Mouse (Mus musculus): ENCODE results near the gene Wdr66.
"Not testable (repeated sequence)": the region's sequence is repeated elsewhere in the genome, so short reads cannot be mapped to it uniquely, and the experiment has no call there.

Gene Wdr66

DNA sequence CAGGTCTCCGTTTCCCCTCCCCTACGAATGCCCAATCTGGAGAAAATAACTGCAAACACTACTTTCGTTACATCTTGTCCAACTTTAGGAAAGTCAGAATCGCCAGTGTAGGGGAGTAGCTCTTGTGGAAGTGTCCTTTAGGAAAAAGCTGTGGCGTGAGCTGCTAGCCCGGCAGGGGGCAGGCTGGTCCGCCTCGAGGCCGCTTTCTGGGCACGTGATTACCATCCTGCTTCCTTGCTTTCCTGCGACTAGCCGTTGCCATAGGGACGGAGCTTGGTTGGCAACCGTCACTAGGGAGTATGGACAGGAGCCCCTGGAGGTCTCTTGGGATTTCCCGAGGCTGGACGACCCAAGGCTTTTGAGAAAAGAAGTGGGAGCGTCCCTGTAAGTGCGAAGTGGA is at the start of gene Wdr66:
Gene Wdr66, plus strand, starts transcription at position 269 of the 400 bp plus-strand sequence.
- peak; percentile 83 for DNase-seq (ENCODE audit: low read depth, low spot score)

DNA sequence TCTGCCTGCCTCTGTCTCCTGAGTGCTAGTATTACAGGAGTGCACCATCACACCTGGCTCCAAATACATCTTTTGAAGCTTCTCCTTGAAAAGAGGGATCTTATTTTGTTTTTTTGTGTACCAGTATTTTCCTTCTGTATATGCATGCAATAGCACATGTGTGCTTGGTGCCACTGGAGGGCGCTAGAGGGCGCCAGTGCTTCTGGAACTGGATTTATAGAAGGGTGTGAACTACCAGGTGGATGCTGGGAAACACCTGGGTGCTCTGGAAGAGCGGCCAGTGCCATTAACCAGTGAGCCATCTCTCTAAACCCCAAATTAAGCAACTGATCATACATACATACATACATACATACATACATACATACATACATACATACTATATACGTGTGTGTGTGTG is 49.1 kb upstream of the Wdr66 start:
- not testable (repeated sequence) for DNase-seq (ENCODE audit: low read depth, low spot score)

DNA sequence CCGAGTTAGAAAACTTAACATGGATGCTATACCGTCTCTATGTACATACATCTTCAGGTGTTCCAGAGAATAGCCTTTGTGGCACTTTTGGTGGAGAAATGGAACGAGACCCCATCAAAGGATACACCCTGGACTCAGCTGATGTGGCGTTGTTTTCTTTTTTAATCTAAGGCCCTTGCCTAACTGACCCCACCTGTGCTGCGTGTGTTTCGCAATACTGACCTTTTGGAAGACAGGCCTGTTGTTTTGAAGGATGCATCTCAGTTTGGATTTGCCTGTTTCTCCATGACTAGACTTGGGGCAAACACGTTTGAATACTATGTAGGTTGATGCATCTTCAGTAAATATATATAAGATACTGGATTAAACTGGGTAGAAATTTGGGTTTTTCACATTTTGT is 48.3 kb upstream of the Wdr66 start:
- not testable (repeated sequence) for DNase-seq (ENCODE audit: low read depth, low spot score)

DNA sequence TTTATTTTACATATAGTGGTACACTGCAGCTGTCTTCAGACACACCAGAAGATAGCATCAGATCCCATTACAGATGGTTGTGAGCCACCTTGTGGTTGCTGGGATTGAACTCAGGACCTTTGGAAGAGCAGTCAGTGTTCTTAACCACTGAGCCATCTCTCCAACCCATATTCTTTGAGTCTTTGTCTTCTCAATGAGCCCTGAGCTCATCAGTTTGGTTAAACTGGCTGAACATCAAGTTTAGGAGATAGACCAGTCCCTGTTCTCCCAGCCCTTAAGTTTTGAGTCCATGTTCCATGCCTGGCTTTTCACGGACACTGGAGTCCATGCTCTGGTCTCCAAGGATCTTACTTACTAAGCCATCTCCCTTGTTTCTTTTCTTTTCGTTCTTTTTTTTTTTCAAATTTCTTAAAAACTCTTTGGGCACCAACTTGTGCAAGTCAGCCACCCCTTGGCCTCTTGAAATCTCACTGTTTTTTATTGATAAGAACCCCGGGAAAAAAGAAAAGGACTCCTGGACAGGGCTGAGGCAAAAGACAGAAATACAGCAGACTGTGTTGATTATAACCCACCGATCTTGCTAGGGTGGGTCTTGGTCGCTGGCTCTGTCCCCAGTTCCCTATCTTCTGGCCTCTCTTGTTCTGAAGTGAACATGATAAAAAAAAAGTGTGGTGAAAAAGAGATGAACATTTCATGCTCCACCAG is 29.4 kb upstream of the Wdr66 start:
- DNase-seq (ENCODE audit: low read depth, low spot score): not testable (repeated sequence)

DNA sequence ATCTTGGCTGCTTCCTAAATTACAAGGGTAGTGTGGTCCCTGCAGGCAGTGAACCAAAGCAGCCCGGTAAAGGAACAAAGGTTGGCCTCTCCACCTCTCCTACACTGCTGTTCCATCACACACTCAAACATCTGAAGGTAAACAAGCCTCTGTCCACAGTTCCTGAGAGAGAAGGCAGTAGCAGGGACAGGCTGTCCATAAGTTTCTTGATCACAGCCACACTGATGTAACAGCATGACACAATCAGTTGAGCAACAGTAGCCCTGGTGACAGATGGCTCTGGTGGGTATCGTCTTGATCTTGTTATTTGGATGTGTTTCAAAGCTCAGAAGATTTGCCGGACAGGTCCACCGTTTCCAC is 28.9 kb upstream of the Wdr66 start:
- DNase-seq (ENCODE audit: low read depth, low spot score): no peak

DNA sequence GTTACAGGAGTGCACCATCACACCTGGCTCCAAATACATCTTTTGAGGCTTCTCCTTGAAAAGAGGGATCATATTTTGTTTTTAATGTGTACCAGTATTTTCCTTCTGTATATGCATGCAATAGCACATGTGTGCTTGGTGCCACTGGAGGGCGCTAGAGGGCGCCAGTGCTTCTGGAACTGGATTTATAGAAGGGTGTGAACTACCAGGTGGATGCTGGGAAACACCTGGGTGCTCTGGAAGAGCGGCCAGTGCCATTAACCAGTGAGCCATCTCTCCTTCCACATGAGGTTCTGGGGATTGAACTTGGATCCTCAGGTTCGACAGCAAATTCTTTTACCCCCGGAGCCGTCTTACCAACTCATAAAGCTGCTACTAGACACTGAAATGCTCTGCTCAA is 28.0 kb upstream of the Wdr66 start:
- not testable (repeated sequence) for DNase-seq (ENCODE audit: low read depth, low spot score)

DNA sequence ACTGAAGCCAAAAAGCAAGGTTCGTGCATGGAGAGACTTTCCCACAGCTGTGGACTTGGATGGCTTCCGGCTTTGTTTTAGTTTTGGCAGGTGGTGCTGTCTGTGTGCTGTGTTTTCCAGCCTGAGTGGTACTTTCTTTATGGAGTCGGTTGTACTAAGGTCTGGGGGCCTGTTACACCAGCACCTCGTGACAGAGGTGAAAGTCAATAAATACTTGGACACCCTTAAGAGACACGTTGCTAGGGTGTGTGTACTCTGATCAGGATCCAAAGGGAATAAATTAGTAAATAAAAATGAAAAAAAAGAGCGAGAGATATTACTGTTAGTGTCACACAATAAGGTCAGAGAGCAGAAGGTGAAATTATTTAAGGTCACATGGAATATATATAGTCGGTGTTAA is 25.1 kb upstream of the Wdr66 start:
- DNase-seq (ENCODE audit: low read depth, low spot score): no peak

DNA sequence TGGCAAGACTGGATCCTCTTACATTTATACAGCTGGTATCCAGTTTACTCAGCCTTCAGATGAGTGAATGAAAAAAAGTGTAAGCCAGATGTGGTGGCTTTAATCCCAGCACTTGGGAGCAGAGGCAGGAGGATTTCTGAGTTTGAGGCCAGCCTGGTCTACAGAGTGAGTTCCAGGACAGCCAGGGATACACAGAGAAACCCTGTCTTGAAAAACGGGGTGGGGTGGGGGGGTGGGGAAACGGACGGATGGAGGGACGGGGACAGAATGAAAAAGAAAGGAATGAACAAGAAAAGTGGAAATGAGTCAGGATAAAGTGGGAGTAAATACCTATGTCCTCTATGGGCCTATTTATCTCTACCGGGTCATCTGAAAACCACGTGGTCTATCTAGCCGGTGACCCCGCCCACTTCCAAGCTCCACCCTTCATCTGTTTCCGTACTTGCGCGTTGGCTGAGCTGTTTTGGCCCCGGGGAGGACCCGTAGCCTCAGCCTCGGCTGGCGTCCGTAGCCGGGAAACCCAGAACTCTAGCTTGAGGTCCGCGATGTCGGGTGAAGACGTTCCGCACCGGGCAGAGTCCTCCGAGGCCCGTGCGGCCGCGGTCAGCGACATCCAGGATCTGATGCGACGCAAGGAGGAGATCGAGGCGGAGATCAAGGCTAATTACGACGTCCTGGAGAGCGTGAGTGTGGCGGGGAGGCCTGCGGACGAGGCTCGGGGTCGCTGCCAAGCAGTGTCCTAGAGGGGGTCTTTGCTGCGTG is 24.0 kb upstream of the Wdr66 start:
- peak; percentile 89 for DNase-seq (ENCODE audit: low read depth, low spot score)

DNA sequence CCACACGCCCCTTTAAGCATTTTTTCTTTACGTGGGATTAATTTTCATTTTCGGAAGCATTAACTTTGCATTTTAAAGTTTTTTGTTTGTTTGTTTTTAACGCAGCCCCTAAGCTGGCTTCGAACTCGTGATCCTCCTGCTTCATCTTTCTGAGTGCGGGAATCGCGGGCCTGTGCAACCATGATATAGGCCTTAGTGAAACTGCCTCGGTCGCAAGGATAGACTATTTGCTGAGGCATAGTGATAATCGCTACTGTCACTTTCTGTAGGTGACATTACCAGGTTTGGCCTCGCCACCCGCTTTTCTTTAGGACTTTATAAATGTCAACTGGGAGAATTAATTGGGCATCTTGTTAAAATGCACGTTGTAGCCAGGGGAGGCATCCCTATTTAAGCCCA is 23.4 kb upstream of the Wdr66 start:
- DNase-seq (ENCODE audit: low read depth, low spot score): no peak

DNA sequence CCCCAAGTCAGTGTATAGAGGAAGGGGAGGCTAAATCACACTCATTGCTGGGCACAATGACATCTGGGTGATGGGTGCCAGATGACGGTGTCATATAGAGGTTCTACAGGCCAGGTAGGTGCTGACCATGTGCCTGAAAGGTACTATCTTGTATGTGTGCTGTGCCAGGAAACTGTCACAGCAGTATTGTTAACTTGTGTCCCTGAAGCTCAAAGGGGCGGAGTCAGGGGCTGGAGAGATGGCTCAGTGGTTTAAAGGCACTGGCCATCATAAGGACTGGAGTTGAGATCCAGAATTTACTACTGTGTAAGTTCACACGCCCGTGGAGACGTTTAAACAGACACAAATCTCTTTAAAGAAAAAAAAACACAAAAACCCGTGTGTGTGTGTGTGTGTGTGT is 22.6 kb upstream of the Wdr66 start:
- DNase-seq (ENCODE audit: low read depth, low spot score): no peak

DNA sequence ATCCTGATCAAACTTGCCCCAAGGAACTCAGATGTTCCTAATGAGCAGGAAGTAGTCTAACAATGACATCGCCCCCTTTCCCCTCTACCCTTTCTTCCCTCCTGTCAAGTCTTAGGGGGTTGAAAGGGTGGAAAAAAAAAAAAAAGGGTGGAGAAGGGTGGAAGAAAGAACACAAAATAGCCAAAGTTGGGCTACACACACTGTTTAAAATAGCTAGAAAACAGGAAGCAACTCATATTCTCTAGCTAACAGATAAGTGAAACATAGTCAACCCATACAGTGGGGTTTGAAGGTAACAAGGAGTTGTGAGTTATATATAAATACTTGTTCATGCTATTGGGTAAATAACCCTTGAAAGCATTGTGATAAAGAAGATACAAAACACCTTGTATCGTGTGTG is 19.7 kb upstream of the Wdr66 start:
- no peak for DNase-seq (ENCODE audit: low read depth, low spot score)

DNA sequence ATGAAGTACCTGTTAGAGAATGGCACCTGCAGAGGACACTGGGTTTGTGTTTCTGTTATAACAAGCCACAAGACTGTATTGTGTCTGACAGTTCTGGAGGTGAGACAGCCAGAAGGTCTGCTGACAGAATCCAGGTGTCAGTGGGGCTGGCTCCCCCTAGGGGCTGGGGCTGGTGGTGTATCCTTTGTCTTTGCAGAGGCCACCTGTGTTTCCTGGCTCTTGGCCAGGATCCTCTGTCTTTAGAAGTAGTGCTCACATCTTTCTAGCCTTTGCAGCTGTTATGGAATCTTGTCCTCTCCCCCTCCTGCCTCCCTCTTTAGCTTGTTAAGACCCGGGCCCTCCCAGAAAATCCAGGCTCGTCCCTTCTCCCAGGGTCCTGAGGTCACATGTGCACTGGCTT is 16.2 kb upstream of the Wdr66 start:
- no peak for DNase-seq (ENCODE audit: low read depth, low spot score)

DNA sequence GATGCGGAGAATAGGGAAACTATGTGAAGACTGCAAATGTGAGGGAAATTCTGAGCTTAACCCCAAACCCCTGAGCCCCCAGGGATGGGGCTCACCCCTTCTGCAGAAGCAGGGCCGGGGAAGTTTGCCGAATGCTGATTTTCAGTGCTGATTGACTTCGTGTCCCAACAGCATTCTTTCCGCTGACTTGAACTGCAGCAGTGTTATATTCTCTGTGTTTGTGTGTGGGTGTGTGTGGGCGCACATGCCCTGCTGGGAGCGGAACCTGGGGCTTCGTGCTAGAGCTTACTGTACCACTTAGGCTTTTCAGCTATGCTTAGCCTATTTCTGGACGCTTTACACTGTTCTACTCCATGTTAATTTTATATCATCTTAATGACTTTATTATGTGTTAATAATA is 15.5 kb upstream of the Wdr66 start:
- DNase-seq (ENCODE audit: low read depth, low spot score): no peak

DNA sequence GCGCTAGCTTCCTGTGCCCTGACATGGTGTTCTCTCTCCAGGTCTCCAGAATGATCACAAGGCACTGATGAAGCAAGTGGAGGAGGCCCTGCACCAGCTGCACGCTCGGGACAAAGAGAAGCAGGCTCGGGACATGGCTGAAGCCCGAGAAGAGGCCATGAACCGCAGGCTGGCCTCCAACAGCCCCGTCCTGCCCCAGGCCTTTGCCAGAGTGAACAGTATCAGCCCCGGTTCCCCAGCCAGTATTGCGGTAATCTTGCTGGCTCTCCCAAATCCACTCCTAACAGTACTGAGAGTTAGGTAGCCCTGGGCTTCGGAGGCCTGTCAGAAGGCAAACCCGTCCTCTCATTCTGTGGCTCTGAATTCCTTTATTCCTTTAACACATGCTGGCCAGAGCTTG is 12.4 kb upstream of the Wdr66 start:
- DNase-seq (ENCODE audit: low read depth, low spot score): no peak

DNA sequence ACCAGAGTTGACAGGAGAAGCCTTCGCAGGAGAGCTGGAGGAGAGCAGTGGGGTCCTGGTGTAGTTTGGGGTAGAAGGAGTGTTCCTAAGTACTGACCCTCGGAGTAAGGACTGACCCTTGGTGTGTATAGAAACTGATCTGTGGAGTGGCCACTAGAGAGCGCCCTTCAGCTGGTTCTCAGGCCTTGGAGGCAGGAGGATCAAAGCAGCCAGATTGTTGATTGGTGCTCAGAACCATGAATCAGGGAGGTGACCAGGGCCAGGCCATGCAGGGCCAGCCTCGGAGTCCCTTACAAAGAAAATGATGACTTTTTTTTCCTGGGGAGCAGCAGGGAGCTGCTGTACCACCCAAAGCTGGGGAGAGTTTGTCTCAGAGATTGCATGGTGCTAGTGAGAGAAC is 6.4 kb upstream of the Wdr66 start:
- DNase-seq (ENCODE audit: low read depth, low spot score): no peak

DNA sequence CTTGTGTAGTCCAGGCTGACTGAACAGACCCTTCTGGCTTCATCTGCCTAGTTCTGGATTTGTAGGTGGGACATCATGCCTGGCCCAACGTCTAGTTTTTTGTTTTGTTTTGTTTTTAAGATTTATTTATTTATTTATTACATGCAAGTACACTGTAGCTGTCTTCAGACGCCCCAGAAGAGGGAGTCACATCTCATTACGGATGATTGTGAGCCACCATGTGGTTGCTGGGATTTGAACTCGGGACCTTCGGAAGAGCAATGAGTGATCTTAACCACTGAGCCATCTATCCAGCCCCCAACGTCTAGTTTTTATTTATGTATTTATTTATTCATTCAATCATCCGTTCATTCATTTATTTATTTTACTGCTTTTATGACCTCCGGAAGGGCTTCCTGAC is 512 bp upstream of the Wdr66 start:
- DNase-seq (ENCODE audit: low read depth, low spot score): no peak

DNA sequence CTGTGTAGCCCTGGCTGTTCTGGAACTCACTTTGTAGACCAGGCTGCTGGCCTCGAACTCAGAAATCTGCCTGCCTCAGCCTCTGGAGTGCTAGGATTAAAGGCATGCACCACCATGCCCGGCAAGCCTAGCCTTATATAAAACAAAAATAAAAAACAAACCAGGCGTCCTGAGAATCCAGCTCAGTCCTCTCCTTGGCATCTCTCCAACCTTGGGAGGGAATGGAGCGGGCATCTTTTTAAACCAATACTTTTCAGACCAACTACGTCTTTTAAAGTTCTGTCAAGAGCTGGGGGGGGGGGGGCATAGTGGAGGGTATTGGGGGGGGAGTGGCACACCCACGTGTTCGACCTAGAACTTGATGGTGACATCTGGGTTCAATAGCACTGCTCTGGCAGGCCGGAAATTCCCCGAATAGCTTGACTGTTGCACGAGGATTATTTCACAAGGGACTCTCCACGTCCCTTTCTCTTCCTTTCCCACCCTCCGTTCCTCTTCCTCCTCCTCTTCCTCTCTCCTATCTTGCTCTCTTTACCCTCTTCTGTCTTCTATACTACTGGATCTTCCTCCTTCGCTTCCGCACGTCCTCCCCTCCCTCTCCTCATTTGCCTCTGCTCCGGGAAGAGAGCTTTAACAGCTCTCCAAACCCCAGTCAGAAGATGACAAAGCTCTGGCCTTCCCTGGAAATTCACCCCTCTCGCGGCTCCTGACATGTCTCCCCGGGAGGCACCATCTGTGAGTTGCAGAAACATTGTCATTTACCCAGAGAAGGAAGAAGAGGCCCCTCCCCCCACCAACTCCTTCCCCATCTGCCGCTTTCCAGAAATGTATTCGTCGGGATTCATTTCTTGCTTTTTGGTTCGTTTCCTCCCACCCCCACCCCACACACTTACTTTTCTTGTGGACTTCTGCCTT is 5.2 kb downstream of the Wdr66 start:
- peak; percentile 69 for DNase-seq (ENCODE audit: low read depth, low spot score)

DNA sequence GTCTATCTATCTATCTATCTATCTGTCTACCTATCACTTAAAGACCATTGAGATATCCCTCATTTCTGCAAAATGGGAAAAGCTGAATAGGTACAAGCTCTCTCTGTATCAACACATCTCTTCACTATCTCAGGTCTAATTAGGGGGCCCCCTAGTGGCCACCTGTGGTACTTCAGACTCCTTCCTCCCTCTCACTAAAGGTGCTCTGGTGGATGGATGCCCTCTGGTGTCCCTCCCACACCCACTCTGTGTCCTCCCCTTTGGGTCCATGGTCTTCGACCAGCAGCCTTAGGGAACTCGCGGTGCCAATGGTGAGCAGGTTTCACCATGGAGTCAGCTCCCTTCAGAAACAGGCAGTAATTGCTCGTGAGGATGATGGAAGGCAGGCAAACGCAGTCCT is 7.1 kb downstream of the Wdr66 start:
- DNase-seq (ENCODE audit: low read depth, low spot score): no peak

DNA sequence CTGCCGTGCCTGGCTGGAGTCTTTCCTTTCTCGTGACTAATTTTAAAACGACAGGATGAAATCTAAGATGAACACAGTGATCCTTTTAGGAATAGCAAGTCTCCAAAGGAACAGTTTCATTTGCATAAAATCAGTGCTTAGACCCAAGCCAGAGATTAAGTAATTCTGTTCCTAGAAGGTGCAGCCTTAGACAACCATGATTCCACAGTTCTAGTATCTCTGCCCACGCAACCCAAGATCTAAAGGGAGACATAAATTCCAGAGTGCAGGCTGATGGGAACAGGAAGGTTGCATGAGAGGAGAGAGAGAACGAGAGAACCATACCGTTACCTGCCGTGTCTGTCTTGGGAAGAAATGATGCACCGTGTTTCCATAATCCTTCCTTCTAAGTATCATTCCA is 8.8 kb downstream of the Wdr66 start:
- DNase-seq (ENCODE audit: low read depth, low spot score): no peak

DNA sequence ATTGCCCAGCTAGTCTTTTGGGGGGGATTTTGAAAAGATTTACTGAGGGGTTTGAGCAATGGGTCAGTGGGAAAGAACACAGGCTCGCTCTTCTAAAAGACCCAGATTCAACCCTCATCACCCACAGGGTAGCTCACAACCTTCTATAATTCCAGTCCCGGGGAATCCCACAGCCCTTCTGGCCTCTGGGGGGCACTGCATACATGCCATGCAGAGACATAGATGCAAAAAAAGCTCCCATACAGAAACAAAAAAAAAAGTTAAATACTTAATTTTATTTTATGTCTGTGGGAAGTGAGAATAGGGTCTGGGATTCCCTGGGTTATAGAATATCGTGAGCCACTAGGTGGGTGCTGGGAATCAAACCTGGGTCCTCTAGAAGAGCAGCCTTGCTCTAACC is 15.0 kb downstream of the Wdr66 start:
- no peak for DNase-seq (ENCODE audit: low read depth, low spot score)

DNA sequence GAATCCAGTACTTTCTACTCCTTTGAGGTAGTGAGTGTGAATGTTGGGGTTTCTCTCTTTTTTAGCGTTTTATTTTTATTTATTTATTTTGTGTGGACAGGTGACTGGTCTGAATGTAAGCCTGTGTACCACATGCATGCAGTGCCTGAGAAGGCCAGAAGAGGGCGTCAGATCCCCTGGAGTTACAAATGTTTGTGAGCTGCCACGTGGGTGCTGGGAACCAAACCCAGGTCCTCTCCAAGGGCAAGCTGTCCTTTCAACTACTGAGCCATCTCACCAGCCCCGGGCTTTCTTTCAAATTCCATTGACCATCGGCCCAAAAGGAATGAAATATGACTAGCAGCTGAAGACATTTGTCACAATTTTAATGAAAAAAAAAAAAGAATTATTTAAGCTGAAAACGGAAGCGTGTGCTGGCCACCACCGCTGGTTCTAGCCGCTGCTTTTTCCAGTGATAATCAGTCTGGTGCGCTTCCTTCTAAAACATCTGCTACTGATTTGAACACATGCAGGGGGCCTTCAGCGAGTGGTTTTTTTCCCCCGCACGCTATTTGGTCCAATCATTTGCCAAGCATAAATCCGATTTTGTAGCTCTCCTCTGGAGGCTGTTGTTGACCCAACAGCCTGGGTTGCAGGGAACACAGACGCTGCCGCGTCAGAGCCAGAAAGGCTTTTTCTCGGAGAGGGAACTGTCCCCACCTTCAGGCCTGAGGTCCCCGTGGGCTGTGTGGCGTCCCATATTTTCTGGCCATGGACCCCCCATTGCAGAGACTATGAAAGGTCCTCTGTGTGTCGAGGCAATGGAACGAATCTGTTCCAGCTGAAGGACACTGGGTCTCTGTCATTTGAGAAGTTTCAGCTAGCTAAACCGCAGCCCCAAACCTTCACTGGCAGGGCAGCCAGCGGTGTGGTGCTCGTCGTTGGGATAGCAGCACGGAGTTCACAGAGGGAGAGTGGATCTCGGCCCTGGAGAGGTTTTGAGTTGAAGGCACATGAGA is 16.9 kb downstream of the Wdr66 start:
- no peak for DNase-seq (ENCODE audit: low read depth, low spot score)

Data from brain, embryonic 18.5 days (tissue).